Mouse (Mus musculus) kidney, embryonic 16.5 days (tissue): ENCODE results near the gene Csdc2. TPM values are rescaled to one million over a fixed set of nuclear protein-coding genes. Genes with fewer than 3 reads are reported as not detected.

Source experiments
- ATAC-seq: fragments of 200-750 bp; cut with Nextera tagmentation; 2 replicates; pipeline ENCODE4 v1.8.0; 2017; ENCODE audit warnings: moderate TSS enrichment; ENCODE audit not compliant: low FRiP score, low TSS enrichment
- H3K27ac ChIP-seq: fragments of 300-500 bp; sonication (generic); 2 replicates; pipeline ENCODE4 v1.5.1; 2014; ENCODE audit warnings: low read length
- H3K27me3 ChIP-seq: fragments of 300-500 bp; sonication (generic); 2 replicates; pipeline ENCODE4 v1.6.1; 2014; ENCODE audit warnings: low read length, control low read depth, mixed read lengths; ENCODE audit not compliant: insufficient read depth
- H3K36me3 ChIP-seq: fragments of 300-500 bp; sonication (generic); 2 replicates; pipeline ENCODE4 v1.6.1; 2014; ENCODE audit warnings: low read length, control low read depth, mixed read lengths; ENCODE audit not compliant: insufficient read depth
- H3K4me1 ChIP-seq: fragments of 300-500 bp; sonication (generic); 2 replicates; pipeline ENCODE4 v1.6.1; 2014; ENCODE audit warnings: low read length, control low read depth, mixed read lengths; ENCODE audit not compliant: insufficient read depth
- H3K4me2 ChIP-seq: fragments of 300-500 bp; sonication (generic); replicated peaks from 2 replicates; pipeline ENCODE4 v1.6.1; 2014; ENCODE audit warnings: low read depth, low read length
- H3K4me3 ChIP-seq: fragments of 300-500 bp; sonication (generic); 2 replicates; pipeline ENCODE4 v1.5.1; 2014; ENCODE audit warnings: mild to moderate bottlenecking, low read length
- H3K9ac ChIP-seq: fragments of 300-500 bp; sonication (generic); replicated peaks from 2 replicates; pipeline ENCODE4 v1.6.1; 2014; ENCODE audit warnings: low read length
- H3K9me3 ChIP-seq: fragments of 300-500 bp; sonication (generic); 2 replicates; pipeline ENCODE4 v1.6.1; 2016; ENCODE audit warnings: low read length, control low read depth
- WGBS: fragments of 180-500 bp; shearing (Covaris S2); extraction: QIAGEN DNeasy Blood & Tissue Kit; methylation state at CpG from one replicate; pipeline ENCODE4 v1.1.7; 2014; 5-methylcytosine and 5-hydroxymethylcytosine counted together
- polyA plus RNA-seq: library from polyadenylated mRNA; unstranded; fragments of >200 nt; fragmentation: Nextera tagmentation; extraction: Ambion mirVana; gene quantifications from 2 replicates; pipeline ENCODE4 v1.2.1, GENCODE M21; 2015

Csdc2 gene
- polyA plus RNA-seq, 1 experiment from 2014 or later = 35.2 TPM

DNA sequence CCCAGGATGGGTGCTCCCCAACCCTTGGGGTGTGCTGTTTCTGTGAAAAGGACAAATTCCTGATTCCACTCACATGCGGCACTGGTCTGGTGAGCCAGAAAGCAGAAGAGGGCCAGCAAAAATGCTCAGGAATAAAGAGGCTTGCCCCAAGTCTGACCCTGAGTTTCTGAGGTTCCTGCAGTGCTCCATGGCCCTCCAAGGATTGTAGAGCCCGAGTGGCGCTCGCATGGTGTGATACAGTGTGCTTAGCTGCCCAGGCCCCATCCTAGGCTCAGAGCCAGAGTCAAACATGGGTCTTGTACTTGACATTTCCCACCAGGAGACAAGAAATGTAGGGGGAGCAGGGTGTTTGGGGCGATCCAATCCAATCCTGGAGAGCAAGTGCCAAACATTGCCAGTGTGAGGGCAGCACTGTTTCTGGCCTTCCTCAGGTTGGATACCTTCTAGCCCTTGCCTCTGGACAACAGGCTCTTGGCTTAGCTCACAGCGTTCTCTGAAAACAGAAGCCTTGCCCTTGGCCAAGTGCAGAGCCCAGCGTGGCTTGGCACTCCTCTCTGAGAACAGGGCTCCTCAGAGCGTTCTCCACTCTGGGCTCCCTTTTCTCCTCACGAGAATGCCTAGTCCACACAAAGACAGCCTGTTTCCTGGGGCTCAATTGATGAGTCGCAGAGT is 15.9 kb upstream of the Csdc2 start:
- Histone ChIP-seq H3K27ac (no peak overlapping the region), H3K4me1 (peaks cover 17% of the 10 kb centered on the region), H3K9me3 (no peaks in the 10 kb centered on the region), H3K9ac (no peak overlapping the region), H3K4me3 (no peak overlapping the region), H3K27me3 (no peaks in the 10 kb centered on the region), H3K4me2 (no peak overlapping the region), H3K36me3 (peaks cover 14% of the 10 kb centered on the region)
- ATAC-seq = no peak
- 86% methylated on average over 10 of the region's 10 CpGs for WGBS

GRCm38 (mm10) chr15:81921255-81921654 is 15.3 kb upstream of the Csdc2 start:
- Histone ChIP-seq H3K36me3 (peaks cover 9% of the 10 kb centered on the region), H3K9ac (0 out of 2 replicates have a peak overlapping the region, but pooled peaks have one; percentile 14), H3K27ac (no peak overlapping the region), H3K4me2 (no peak overlapping the region), H3K27me3 (no peaks in the 10 kb centered on the region), H3K9me3 (no peaks in the 10 kb centered on the region), H3K4me1 (peaks cover 17% of the 10 kb centered on the region), H3K4me3 (no peak overlapping the region)
- ATAC-seq = no peak
- WGBS = 66% methylated on average over 4 of the region's 5 CpGs

DNA sequence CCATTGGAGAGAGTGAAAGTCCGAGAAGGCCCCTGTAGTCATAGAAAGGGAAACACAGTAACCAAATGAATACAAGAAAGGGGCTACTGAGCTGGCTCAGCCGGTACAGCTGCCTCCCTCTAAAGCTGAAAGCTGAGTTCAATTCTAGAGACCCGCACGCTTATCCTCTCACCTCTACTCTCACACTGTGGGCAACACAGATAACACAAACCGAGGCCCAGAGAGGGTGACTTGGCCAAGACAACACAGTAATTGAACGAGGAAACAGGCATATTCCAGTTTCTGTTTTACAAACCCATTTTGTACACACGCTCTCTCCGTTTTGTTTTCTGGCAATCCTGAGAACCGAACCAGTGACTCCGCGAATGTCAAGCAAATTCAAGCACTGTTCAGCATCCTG is 11.6 kb upstream of the Csdc2 start:
- Histone ChIP-seq H3K4me2 (peak overlapping the region; percentile 78), H3K36me3 (no peaks in the 10 kb centered on the region), H3K9me3 (no peaks in the 10 kb centered on the region), H3K27ac (no peak overlapping the region), H3K4me3 (peak overlapping the region; percentile 75), H3K27me3 (no peaks in the 10 kb centered on the region), H3K9ac (no peak overlapping the region; the same call in 1 of the 2 replicates), H3K4me1 (peaks cover 43% of the 10 kb centered on the region)
- ATAC-seq = no peak
- 84% methylated on average over 11 of the region's 11 CpGs for WGBS

DNA sequence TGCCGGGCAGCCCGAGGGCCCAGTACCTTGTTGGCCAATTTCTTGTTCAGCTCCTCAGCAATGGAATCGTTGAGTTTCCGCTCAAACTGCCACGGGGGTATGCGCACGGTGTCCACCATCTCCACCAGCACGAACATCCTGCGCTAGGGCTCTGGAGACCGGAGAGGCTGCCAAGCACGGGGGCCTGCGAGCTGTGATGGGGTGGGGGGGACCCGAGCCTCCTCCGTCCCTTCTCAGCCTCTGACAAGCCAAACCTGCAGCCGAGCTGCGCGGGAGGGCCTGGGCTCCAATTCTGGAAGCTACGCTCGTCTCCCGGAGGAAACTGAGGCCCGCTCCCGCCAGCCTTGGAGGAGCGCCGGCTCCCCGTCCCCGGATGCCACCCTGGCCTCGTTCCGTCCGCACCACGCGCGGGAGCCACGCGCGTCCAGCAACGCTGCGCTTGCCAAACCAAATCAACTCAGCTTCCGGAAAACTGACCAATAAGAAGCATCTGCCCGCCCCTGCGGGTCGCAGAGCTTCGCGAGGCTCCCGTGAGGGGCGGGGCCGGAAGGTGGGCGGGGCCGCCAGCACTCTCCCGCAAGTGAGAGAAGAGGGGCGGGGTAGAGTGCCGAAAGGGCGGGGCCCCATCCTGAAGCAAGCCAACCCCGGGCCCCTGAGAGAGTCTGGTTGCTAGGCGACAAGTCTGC is 10.7 kb upstream of the Csdc2 start, which contains the start of gene Polr3h:
Polr3h (minus strand) TSS at position 481 of the 686 bp plus-strand sequence.
- Histone ChIP-seq H3K27me3 (no peaks in the 10 kb centered on the region), H3K4me3 (peak within 1 kb of the TSS; percentile 75), H3K4me2 (peak within 1 kb of the TSS; percentile 78), H3K9ac (peak within 1 kb of the TSS; percentile 82), H3K27ac (peak within 1 kb of the TSS; percentile 55; the same call in 1 of the 2 replicates), H3K4me1 (peaks cover 46% of the 10 kb centered on the region), H3K9me3 (no peaks in the 10 kb centered on the region), H3K36me3 (no peaks in the 10 kb centered on the region)
- ATAC-seq = peak; percentile 93
- WGBS = 1% methylated on average over 54 of the region's 54 CpGs

DNA sequence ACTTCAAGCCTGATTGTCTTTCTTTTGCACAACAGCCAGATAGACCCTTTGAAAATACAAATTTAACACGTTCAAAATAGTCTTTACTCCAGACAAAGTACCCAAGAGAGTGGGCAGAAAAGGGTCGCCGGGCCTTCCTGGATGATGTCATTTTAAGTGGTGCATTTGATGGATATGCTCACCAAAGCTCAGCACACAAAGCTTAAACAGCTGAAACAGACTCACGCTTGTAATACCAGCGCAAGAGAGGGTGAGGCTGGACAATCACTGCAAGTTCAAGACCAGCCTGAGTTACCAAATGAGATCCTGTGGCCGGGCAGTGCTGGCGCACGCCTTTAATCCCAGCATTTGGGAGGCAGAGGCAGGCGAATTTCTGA is 10.1 kb upstream of the Csdc2 start:
- Histone ChIP-seq H3K4me1 (peaks cover 46% of the 10 kb centered on the region), H3K4me3 (no peak overlapping the region), H3K9ac (no peak overlapping the region), H3K27ac (no peak overlapping the region), H3K9me3 (no peaks in the 10 kb centered on the region), H3K4me2 (peak overlapping the region; percentile 38), H3K27me3 (no peaks in the 10 kb centered on the region), H3K36me3 (no peaks in the 10 kb centered on the region)
- no peak; the same call in 1 of the 2 replicates for ATAC-seq
- 37% methylated on average over 9 of the region's 9 CpGs for WGBS

- peak; percentile 73 for ATAC-seq
- peaks cover 50% of the 10 kb centered on the region for H3K4me1 ChIP-seq
- no peaks in the 10 kb centered on the region for H3K27me3 ChIP-seq
- H3K27ac ChIP-seq = peak overlapping the region; percentile 92
- WGBS = 23% methylated on average over 4 of the region's 4 CpGs
- no peaks in the 10 kb centered on the region for H3K9me3 ChIP-seq
- H3K4me2 ChIP-seq = no peak overlapping the region
- no peak overlapping the region for H3K9ac ChIP-seq
- no peak overlapping the region for H3K4me3 ChIP-seq
- H3K36me3 ChIP-seq = no peaks in the 10 kb centered on the region
Measured at GRCm38 (mm10) chr15:81927741-81928140, 8.8 kb upstream of the Csdc2 start.

DNA sequence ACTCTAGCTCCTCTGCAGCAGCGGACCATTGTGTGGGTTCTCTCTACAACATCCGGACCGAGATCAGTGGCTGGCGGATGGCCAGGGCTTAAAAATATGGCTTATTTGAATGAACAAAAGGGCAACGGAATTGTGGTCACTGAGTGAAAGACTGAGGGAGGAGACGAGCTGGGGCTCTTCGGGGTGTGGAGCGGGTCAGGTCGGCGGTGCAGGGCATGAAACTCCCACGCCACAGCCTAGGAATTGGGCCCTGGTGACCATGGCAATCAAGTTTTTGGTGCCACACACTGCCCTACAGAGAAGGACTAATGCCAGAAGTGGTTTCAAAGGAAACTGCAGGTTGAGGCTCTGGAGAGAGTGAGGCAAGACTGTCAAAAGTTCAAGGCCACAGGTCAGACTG is 8.3 kb upstream of the Csdc2 start:
- no peak for ATAC-seq
- 10% methylated on average over 11 of the region's 11 CpGs for WGBS
- Histone ChIP-seq H3K27me3 (no peaks in the 10 kb centered on the region), H3K4me1 (peaks cover 55% of the 10 kb centered on the region), H3K9me3 (no peaks in the 10 kb centered on the region), H3K9ac (0 out of 2 replicates have a peak overlapping the region, but pooled peaks have one; percentile 45), H3K4me2 (peak overlapping the region; percentile 14; the same call in 1 of the 2 replicates), H3K36me3 (no peaks in the 10 kb centered on the region), H3K27ac (peak overlapping the region; percentile 92), H3K4me3 (no peak overlapping the region)

- Histone ChIP-seq H3K27me3 (0 out of 2 replicates have a peak, but pooled peaks cover 2% of the 10 kb centered on the region), H3K4me3 (no peak overlapping the region), H3K9me3 (no peaks in the 10 kb centered on the region), H3K4me1 (peaks cover 47% of the 10 kb centered on the region), H3K36me3 (no peaks in the 10 kb centered on the region), H3K4me2 (peak overlapping the region; percentile 29), H3K27ac (peak overlapping the region; percentile 79), H3K9ac (peak overlapping the region; percentile 50; the same call in 1 of the 2 replicates)
- WGBS = 13% methylated on average over 12 of the region's 12 CpGs
- peak; percentile 41 for ATAC-seq
Measured at GRCm38 (mm10) chr15:81932951-81933470, 3.5 kb upstream of the Csdc2 start.

GRCm38 (mm10) chr15:81933986-81934385 is 2.6 kb upstream of the Csdc2 start:
- no peak overlapping the region for H3K4me3 ChIP-seq
- WGBS = 95% methylated on average over 1 of the region's 1 CpGs
- no peak for ATAC-seq

More at GRCm38 (mm10) chr15:81933986-81934385, 2.6 kb upstream of the Csdc2 start:
- Histone ChIP-seq H3K27ac (no peak overlapping the region), H3K4me2 (no peak overlapping the region), H3K9me3 (no peaks in the 10 kb centered on the region), H3K9ac (no peak overlapping the region), H3K27me3 (0 out of 2 replicates have a peak, but pooled peaks cover 2% of the 10 kb centered on the region), H3K36me3 (no peaks in the 10 kb centered on the region), H3K4me1 (peaks cover 45% of the 10 kb centered on the region)
